Mouse (Mus musculus) forebrain, embryonic 15.5 days (tissue): ENCODE measurements at regions not wholly inside any gene's neighbourhood (a gene's known extent, or its start where the extent isn't known, plus 50 kb on each side); places are given as distances from the start of the nearest gene placed in this dataset.

Source experiments
- ATAC-seq: fragments of 200-750 bp; cut with Nextera tagmentation; replicated peaks from 2 replicates; pipeline ENCODE4 v1.8.0; 2017; ENCODE audit warnings: mild to moderate bottlenecking, moderate TSS enrichment, moderate library complexity
- H3K27ac ChIP-seq: fragments of 300-500 bp; sonication (generic); replicated peaks from 2 replicates; pipeline ENCODE4 v1.5.1; 2015; ENCODE audit warnings: mild to moderate bottlenecking, inconsistent platforms
- H3K27me3 ChIP-seq: fragments of 300-500 bp; sonication (generic); 2 replicates; pipeline ENCODE4 v1.6.1; 2015; ENCODE audit warnings: inconsistent platforms
- H3K36me3 ChIP-seq: fragments of 300-500 bp; sonication (generic); 2 replicates; pipeline ENCODE4 v1.6.1; 2015; ENCODE audit warnings: mild to moderate bottlenecking, inconsistent platforms
- H3K4me1 ChIP-seq: fragments of 300-500 bp; sonication (generic); 2 replicates; pipeline ENCODE4 v1.6.1; 2015; ENCODE audit warnings: inconsistent platforms
- H3K4me2 ChIP-seq: fragments of 300-500 bp; sonication (generic); replicated peaks from 2 replicates; pipeline ENCODE4 v1.6.1; 2015; ENCODE audit warnings: mild to moderate bottlenecking, inconsistent platforms
- H3K4me3 ChIP-seq: fragments of 300-500 bp; sonication (generic); 2 replicates; pipeline ENCODE4 v1.5.1; 2015; ENCODE audit warnings: mild to moderate bottlenecking, inconsistent platforms
- H3K9ac ChIP-seq: fragments of 300-500 bp; sonication (generic); replicated peaks from 2 replicates; pipeline ENCODE4 v1.6.1; 2015; ENCODE audit warnings: mild to moderate bottlenecking, inconsistent platforms
- H3K9me3 ChIP-seq: fragments of 300-500 bp; sonication (generic); 2 replicates; pipeline ENCODE4 v1.6.1; 2016; ENCODE audit warnings: inconsistent platforms
- WGBS: fragments of 180-500 bp; shearing (Covaris S2); methylation state at CpG from one replicate; pipeline ENCODE4 v1.1.7; 2015; ENCODE audit warnings: mixed read lengths; 5-methylcytosine and 5-hydroxymethylcytosine counted together

DNA sequence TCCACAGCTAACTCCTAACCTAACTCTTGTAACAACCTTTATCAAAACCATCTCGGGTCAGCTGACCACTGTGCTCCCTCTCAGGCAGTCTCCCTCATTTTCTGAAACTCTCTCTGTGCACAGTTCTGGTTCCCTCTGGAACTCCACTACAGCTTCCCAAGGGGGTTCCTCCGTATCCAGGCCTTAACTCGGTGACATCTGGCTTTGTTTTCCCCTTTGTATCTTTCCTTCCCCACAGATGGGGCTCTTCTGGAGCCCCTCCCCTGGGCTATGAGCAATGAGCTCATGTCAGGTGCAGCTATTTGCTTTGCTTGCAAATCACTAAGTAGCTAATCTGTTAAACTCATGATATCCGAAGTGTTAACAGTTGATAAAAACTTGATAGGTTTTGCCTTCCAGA, 535.6 kb downstream of the Slc4a3 start:
- Histone ChIP-seq H3K4me1 (no peaks in the 10 kb centered on the region), H3K9ac (no peak overlapping the region), H3K27me3 (no peaks in the 10 kb centered on the region), H3K4me2 (no peak overlapping the region), H3K27ac (no peak overlapping the region), H3K4me3 (no peak overlapping the region), H3K36me3 (no peaks in the 10 kb centered on the region), H3K9me3 (no peaks in the 10 kb centered on the region)
- no peak for ATAC-seq
- 51% methylated on average over 4 of the region's 4 CpGs for WGBS

DNA sequence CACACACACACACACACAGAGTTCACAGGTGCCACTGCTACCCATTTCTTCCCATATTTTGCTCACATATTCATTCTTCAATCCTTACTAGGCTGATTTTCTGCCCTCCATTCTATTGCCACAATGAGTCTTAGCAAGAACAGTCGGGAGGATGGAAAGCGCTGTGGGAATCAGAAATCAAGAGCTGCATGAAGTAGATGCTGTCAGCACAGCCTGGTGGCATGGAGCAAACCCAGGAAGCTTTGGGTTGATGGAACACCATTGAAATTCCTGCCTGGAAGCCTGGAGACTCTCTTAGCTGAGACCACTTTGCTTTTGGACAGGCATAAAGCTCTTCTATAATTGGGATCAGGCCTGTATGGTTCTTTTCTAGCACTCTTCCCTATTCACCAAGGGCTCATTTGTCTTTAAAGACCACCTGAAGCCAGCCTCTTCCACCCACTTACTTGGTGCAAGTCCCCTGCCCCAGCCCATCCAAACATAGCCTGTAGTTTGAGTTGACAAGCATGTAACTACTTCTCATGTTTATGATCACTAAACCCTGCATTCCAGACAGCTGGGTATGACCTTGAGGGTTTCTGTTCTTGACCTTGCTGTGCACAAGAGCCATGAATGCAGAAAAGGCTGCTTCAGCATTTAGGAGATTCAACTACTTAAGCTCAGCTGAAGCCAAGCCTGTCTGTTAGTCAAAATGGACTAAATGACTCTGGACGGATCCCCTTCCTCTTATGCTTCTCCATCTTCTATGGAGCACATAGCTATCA, 537.4 kb downstream of the Slc4a3 start:
- WGBS: 93% methylated on average over 3 of the region's 3 CpGs
- Histone ChIP-seq H3K4me3 (no peak overlapping the region), H3K9ac (no peak overlapping the region), H3K9me3 (no peaks in the 10 kb centered on the region), H3K4me1 (no peaks in the 10 kb centered on the region), H3K27me3 (no peaks in the 10 kb centered on the region), H3K36me3 (no peaks in the 10 kb centered on the region), H3K4me2 (no peak overlapping the region), H3K27ac (no peak overlapping the region)
- no peak for ATAC-seq

- H3K4me3 ChIP-seq: no peak overlapping the region
- no peak overlapping the region for H3K4me2 ChIP-seq
- H3K27me3 ChIP-seq: no peaks in the 10 kb centered on the region
- H3K36me3 ChIP-seq: no peaks in the 10 kb centered on the region
- WGBS: 22% methylated on average over 5 of the region's 5 CpGs
- no peak overlapping the region for H3K9ac ChIP-seq
- H3K4me1 ChIP-seq: peaks cover 3% of the 10 kb centered on the region; the same call in 1 of the 2 replicates
- H3K27ac ChIP-seq: no peak overlapping the region
- ATAC-seq: no peak
- no peaks in the 10 kb centered on the region for H3K9me3 ChIP-seq
Measured at GRCm38 (mm10) chr1:76091031-76091430, 545.0 kb downstream of the Slc4a3 start.

DNA sequence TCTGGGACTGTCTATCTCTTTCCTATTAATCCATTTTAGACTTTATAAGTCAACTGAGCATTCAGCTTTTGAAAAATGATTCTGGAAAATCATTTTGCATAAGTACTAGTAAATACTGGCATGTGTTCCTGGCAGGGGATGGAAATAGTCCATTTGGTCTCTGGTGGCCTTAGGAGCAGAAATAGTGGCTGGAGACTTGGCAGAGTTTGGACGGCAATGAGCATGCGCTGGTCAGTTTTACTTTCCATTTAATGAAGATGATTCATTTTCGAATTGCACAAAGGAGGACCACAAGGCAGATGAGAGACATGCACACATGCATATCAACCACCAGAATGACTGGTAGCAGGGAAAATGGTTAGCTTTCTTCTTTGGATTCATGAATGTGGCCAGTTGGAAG, 567.2 kb downstream of the Slc4a3 start:
- no peaks in the 10 kb centered on the region for H3K27me3 ChIP-seq
- H3K9ac ChIP-seq: no peak overlapping the region
- H3K4me1 ChIP-seq: no peaks in the 10 kb centered on the region
- no peak for ATAC-seq
- H3K9me3 ChIP-seq: no peaks in the 10 kb centered on the region
- H3K27ac ChIP-seq: no peak overlapping the region
- WGBS: 86% methylated on average over 3 of the region's 3 CpGs
- no peaks in the 10 kb centered on the region for H3K36me3 ChIP-seq
- H3K4me3 ChIP-seq: no peak overlapping the region
- no peak overlapping the region for H3K4me2 ChIP-seq

GRCm38 (mm10) chr1:76120840-76121239, 574.8 kb downstream of the Slc4a3 start:
- Histone ChIP-seq H3K4me3 (no peak overlapping the region), H3K27me3 (no peaks in the 10 kb centered on the region), H3K27ac (no peak overlapping the region), H3K36me3 (no peaks in the 10 kb centered on the region), H3K9me3 (no peaks in the 10 kb centered on the region), H3K4me2 (no peak overlapping the region), H3K9ac (no peak overlapping the region), H3K4me1 (no peaks in the 10 kb centered on the region)
- no peak for ATAC-seq
- 43% methylated on average over 4 of the region's 4 CpGs for WGBS

GRCm38 (mm10) chr1:76130353-76130752, 584.3 kb downstream of the Slc4a3 start:
- Histone ChIP-seq H3K4me1 (no peaks in the 10 kb centered on the region), H3K4me2 (no peak overlapping the region), H3K4me3 (no peak overlapping the region), H3K27ac (no peak overlapping the region), H3K36me3 (no peaks in the 10 kb centered on the region), H3K27me3 (no peaks in the 10 kb centered on the region), H3K9ac (no peak overlapping the region), H3K9me3 (no peaks in the 10 kb centered on the region)
- 70% methylated on average over 4 of the region's 4 CpGs for WGBS
- ATAC-seq: no peak

GRCm38 (mm10) chr1:76136810-76137209, 590.7 kb downstream of the Slc4a3 start:
- ATAC-seq: no peak
- Histone ChIP-seq H3K27ac (no peak overlapping the region), H3K9me3 (no peaks in the 10 kb centered on the region), H3K36me3 (no peaks in the 10 kb centered on the region), H3K9ac (no peak overlapping the region), H3K4me2 (no peak overlapping the region), H3K4me1 (no peaks in the 10 kb centered on the region), H3K27me3 (no peaks in the 10 kb centered on the region), H3K4me3 (no peak overlapping the region)
- WGBS: 88% methylated on average over 1 of the region's 1 CpGs

DNA sequence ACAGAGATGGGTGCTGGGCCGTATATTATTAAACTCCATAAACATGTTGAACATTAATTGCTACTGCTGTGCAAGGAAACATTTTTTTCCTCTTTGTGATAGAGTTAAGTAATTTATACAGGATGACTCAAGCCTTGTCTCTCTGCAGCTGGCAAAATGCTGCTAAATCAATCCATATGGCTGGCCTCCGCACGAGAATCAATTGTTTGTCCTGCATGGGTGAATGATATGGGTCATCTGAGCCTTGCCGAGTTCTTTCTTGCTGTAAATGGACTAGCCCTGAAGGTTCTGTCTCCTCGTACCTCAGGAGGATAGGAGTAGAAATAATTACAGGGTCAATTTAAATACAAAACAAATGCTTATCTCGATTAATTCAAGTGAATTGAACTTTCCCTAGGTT, 591.6 kb downstream of the Slc4a3 start:
- 53% methylated on average over 6 of the region's 6 CpGs for WGBS
- no peak overlapping the region for H3K9ac ChIP-seq
- no peak overlapping the region for H3K27ac ChIP-seq
- no peak for ATAC-seq
- H3K9me3 ChIP-seq: no peaks in the 10 kb centered on the region
- H3K27me3 ChIP-seq: no peaks in the 10 kb centered on the region
- no peaks in the 10 kb centered on the region for H3K36me3 ChIP-seq
- no peak overlapping the region for H3K4me3 ChIP-seq
- no peaks in the 10 kb centered on the region for H3K4me1 ChIP-seq
- no peak overlapping the region for H3K4me2 ChIP-seq

DNA sequence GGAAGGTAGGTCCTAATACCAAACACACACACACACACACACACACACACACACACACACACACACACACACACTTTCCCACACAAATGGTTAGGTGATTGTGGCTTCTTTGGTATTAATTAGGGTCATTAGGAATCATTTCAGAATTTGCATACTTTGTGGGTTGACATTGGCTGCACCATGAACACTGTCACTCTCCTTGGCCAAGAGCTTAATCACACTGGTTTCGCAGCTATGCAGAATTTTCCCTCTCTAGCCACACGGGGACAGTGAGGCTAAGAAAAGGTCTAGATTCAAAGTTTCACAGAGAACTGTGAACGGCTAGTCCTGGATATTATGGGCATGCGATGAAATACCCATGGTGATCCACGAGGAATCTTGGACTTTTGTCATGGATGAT, 597.5 kb downstream of the Slc4a3 start:
- no peak overlapping the region for H3K4me3 ChIP-seq
- 47% methylated on average over 5 of the region's 5 CpGs for WGBS
- H3K27me3 ChIP-seq: no peaks in the 10 kb centered on the region
- H3K4me1 ChIP-seq: no peaks in the 10 kb centered on the region
- no peaks in the 10 kb centered on the region for H3K9me3 ChIP-seq
- H3K4me2 ChIP-seq: no peak overlapping the region
- no peak overlapping the region for H3K27ac ChIP-seq
- ATAC-seq: no peak
- H3K36me3 ChIP-seq: no peaks in the 10 kb centered on the region
- no peak overlapping the region for H3K9ac ChIP-seq

DNA sequence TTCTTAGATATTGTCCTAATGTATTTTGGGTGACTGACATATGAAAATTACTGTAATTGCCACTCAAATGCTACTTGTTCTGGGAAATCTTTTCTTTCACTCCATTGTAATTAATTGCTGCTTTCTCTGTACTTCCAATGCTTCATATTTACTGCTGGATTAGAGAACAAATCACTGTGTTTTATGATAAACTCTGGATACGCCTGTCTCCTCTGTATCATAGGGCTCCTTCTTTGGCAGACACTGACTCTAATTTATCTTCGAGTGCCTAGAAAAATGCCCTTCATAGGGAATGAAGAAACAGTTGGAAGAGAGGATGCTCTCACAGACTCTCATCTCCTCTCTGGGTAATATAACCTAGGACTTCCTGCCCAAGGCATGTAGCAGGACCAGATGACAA, 602.9 kb downstream of the Slc4a3 start:
- H3K27ac ChIP-seq: no peak overlapping the region
- H3K4me3 ChIP-seq: no peak overlapping the region
- no peak overlapping the region for H3K4me2 ChIP-seq
- H3K9me3 ChIP-seq: no peaks in the 10 kb centered on the region
- H3K27me3 ChIP-seq: no peaks in the 10 kb centered on the region
- 0 out of 2 replicates have a peak, but pooled peaks cover 2% of the 10 kb centered on the region for H3K4me1 ChIP-seq
- WGBS: 59% methylated on average over 2 of the region's 2 CpGs
- no peak overlapping the region for H3K9ac ChIP-seq
- ATAC-seq: no peak; the same call in 1 of the 2 replicates
- H3K36me3 ChIP-seq: no peaks in the 10 kb centered on the region

GRCm38 (mm10) chr1:76156291-76156690, 610.2 kb downstream of the Slc4a3 start:
- Histone ChIP-seq H3K27ac (no peak overlapping the region), H3K36me3 (no peaks in the 10 kb centered on the region), H3K27me3 (no peaks in the 10 kb centered on the region), H3K4me3 (no peak overlapping the region), H3K9ac (no peak overlapping the region), H3K4me1 (no peaks in the 10 kb centered on the region), H3K9me3 (no peaks in the 10 kb centered on the region), H3K4me2 (no peak overlapping the region)
- ATAC-seq: no peak
- 40% methylated on average over 8 of the region's 8 CpGs for WGBS

DNA sequence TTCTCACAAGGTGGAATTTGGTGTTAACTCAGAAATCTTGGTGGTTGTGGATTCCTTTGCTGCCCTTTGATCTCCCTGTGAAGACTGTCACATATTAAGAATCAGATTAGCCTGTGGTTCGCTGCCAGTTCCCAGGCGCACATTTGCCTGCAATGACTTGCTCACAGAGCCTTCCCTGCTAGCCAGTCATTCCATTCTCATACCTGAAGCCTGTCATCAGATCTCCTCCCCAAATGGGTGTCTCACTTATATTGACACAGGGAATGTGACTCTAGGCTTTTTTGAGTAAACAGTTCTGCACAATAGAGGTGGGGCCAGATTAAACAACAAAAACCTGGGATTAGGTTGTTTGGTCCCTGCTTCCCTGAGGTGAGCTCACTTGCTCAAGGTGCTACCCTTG, 621.4 kb downstream of the Slc4a3 start:
- no peaks in the 10 kb centered on the region for H3K4me1 ChIP-seq
- H3K27me3 ChIP-seq: no peaks in the 10 kb centered on the region
- no peaks in the 10 kb centered on the region for H3K36me3 ChIP-seq
- no peak for ATAC-seq
- H3K9me3 ChIP-seq: no peaks in the 10 kb centered on the region
- no peak overlapping the region for H3K27ac ChIP-seq
- no peak overlapping the region for H3K9ac ChIP-seq
- no peak overlapping the region for H3K4me3 ChIP-seq
- no peak overlapping the region for H3K4me2 ChIP-seq
- WGBS: 39% methylated on average over 2 of the region's 2 CpGs

GRCm38 (mm10) chr1:76181181-76181580, 635.1 kb downstream of the Slc4a3 start:
- no peak overlapping the region for H3K4me3 ChIP-seq
- no peak overlapping the region for H3K9ac ChIP-seq
- ATAC-seq: no peak
- no peak overlapping the region for H3K27ac ChIP-seq
- no peaks in the 10 kb centered on the region for H3K36me3 ChIP-seq
- no peaks in the 10 kb centered on the region for H3K27me3 ChIP-seq
- H3K4me2 ChIP-seq: no peak overlapping the region
- no peaks in the 10 kb centered on the region for H3K9me3 ChIP-seq
- no peaks in the 10 kb centered on the region for H3K4me1 ChIP-seq
- 83% methylated on average over 3 of the region's 3 CpGs for WGBS
